Mouse (Mus musculus): Measurements from ENCODE around the gene Gm8909. TPM values are rescaled to one million over a fixed set of nuclear protein-coding genes. Genes with fewer than 3 reads are reported as not detected.

The Gm8909 gene
- total RNA-seq, 1 experiment from 2014 or later = not detected

Other genes with a start within 250 kb of the Gm8909 start
- 99.5 and 116 TPM in 2 replicates for gene Abcf1, start 198.8 kb downstream of the Gm8909 start, total RNA-seq (2021)
- 43.9 and 52.5 TPM in 2 replicates for gene Gnl1, start 188.7 kb downstream of the Gm8909 start, total RNA-seq (2021)
- 26.8 and 27.8 TPM in 2 replicates for gene Prr3, start 188.3 kb downstream of the Gm8909 start, total RNA-seq (2021)
- gene H2-T24, start 148.0 kb downstream of the Gm8909 start, total RNA-seq (2021) = 4.6 and 6.4 TPM in 2 replicates
- gene H2-T23, start 135.7 kb downstream of the Gm8909 start, total RNA-seq (2021) = 30.5 and 46.6 TPM in 2 replicates
- 21.7 and 29.6 TPM in 2 replicates for gene H2-T22, start 125.8 kb downstream of the Gm8909 start, total RNA-seq (2021)
- not detected in 2 replicates for gene Gm6034, start 125.6 kb downstream of the Gm8909 start, total RNA-seq (2021)
- 1.6 and 2.2 TPM in 2 replicates for gene Gm11127, start 110.2 kb downstream of the Gm8909 start, total RNA-seq (2021)
- 0.58 TPM in 1 of 2 replicates, not detected in the other for gene Gm19684, start 46.9 kb downstream of the Gm8909 start, total RNA-seq (2021)
- not detected in 2 replicates for gene Gm7030, start 39.1 kb downstream of the Gm8909 start, total RNA-seq (2021)
- gene H2-T3, start 21.8 kb upstream of the Gm8909 start, total RNA-seq (2021) = not detected in 2 replicates
- gene Rpp21, start 89.5 kb upstream of the Gm8909 start, total RNA-seq (2021) = 47.2 TPM in 2 replicates
- 22.5 and 23.0 TPM in 2 replicates for gene Trim39, start 103.7 kb upstream of the Gm8909 start, total RNA-seq (2021)
- gene H2-M10.2, start 118.0 kb upstream of the Gm8909 start, total RNA-seq (2021) = not detected in 2 replicates
- not detected in 2 replicates for gene H2-M10.1, start 157.6 kb upstream of the Gm8909 start, total RNA-seq (2021)
- gene H2-M10.3, start 199.9 kb upstream of the Gm8909 start, total RNA-seq (2021) = not detected in 2 replicates